Mouse (Mus musculus) liver, embryonic 15.5 days (tissue): ENCODE results near the gene Ror2. TPM values are rescaled to one million over a fixed set of nuclear protein-coding genes. Genes with fewer than 3 reads are reported as not detected.

Source experiments
- ATAC-seq: fragments of 200-750 bp; cut with Nextera tagmentation; 2 replicates; pipeline ENCODE4 v1.8.0; 2017; ENCODE audit warnings: moderate number of reproducible peaks, mild to moderate bottlenecking, moderate library complexity; ENCODE audit not compliant: insufficient read depth
- H3K27ac ChIP-seq: fragments of 300-500 bp; sonication (generic); replicated peaks from 2 replicates; pipeline ENCODE4 v1.5.1; 2015; ENCODE audit warnings: mild to moderate bottlenecking, inconsistent platforms
- H3K27me3 ChIP-seq: fragments of 300-500 bp; sonication (generic); 2 replicates; pipeline ENCODE4 v1.6.1; 2015; ENCODE audit warnings: mild to moderate bottlenecking, inconsistent platforms
- H3K36me3 ChIP-seq: fragments of 300-500 bp; sonication (generic); replicated peaks from 2 replicates; pipeline ENCODE4 v1.6.1; 2015; ENCODE audit warnings: moderate library complexity, mild to moderate bottlenecking, inconsistent platforms
- H3K4me1 ChIP-seq: fragments of 300-500 bp; sonication (generic); replicated peaks from 2 replicates; pipeline ENCODE4 v1.6.1; 2015; ENCODE audit warnings: inconsistent platforms
- H3K4me2 ChIP-seq: fragments of 300-500 bp; sonication (generic); 2 replicates; pipeline ENCODE4 v1.6.1; 2015; ENCODE audit warnings: moderate library complexity, mild to moderate bottlenecking, inconsistent platforms
- H3K4me3 ChIP-seq: fragments of 300-500 bp; sonication (generic); replicated peaks from 2 replicates; pipeline ENCODE4 v1.5.1; 2015; ENCODE audit warnings: mild to moderate bottlenecking, inconsistent platforms
- H3K9ac ChIP-seq: fragments of 300-500 bp; sonication (generic); 2 replicates; pipeline ENCODE4 v1.6.1; 2015; ENCODE audit warnings: moderate library complexity, mild to moderate bottlenecking, inconsistent platforms
- H3K9me3 ChIP-seq: fragments of 300-500 bp; sonication (generic); replicated peaks from 2 replicates; pipeline ENCODE4 v1.6.1; 2016; ENCODE audit warnings: inconsistent platforms
- WGBS: fragments of 180-500 bp; shearing (Covaris S2); methylation state at CpG from one replicate; pipeline ENCODE4 v1.1.7; 2015; ENCODE audit warnings: mixed read lengths; ENCODE audit not compliant: insufficient replicate concordance; 5-methylcytosine and 5-hydroxymethylcytosine counted together
- polyA plus RNA-seq: library from polyadenylated mRNA; unstranded; fragments of >200 nt; fragmentation: Nextera tagmentation; extraction: Ambion mirVana; gene quantifications from 2 replicates; pipeline ENCODE4 v1.2.1, GENCODE M21; 2015

The Ror2 gene
- polyA plus RNA-seq, 1 experiment from 2014 or later: 0.23 TPM

GRCm38 (mm10) chr13:53159501-53159900 is 126.4 kb downstream of the Ror2 start:
- Histone ChIP-seq H3K27me3 (no peaks in the 10 kb centered on the region), H3K9ac (no peak overlapping the region), H3K27ac (no peak overlapping the region), H3K36me3 (no peaks in the 10 kb centered on the region), H3K4me2 (no peak overlapping the region), H3K4me3 (no peak overlapping the region), H3K4me1 (no peaks in the 10 kb centered on the region), H3K9me3 (no peaks in the 10 kb centered on the region)
- no peak for ATAC-seq
- WGBS: 74% methylated on average over 5 of the region's 6 CpGs

- Histone ChIP-seq H3K4me3 (no peak overlapping the region), H3K4me1 (no peaks in the 10 kb centered on the region), H3K9ac (no peak overlapping the region), H3K4me2 (no peak overlapping the region), H3K9me3 (no peaks in the 10 kb centered on the region), H3K36me3 (no peaks in the 10 kb centered on the region), H3K27ac (no peak overlapping the region), H3K27me3 (no peaks in the 10 kb centered on the region)
- WGBS: 53% methylated on average over 9 of the region's 9 CpGs
- no peak for ATAC-seq
Observed at GRCm38 (mm10) chr13:53158405-53159005, 127.4 kb downstream of the Ror2 start.

GRCm38 (mm10) chr13:53156911-53157310 is 129.0 kb downstream of the Ror2 start:
- Histone ChIP-seq H3K4me1 (no peaks in the 10 kb centered on the region), H3K9ac (no peak overlapping the region), H3K9me3 (no peaks in the 10 kb centered on the region), H3K36me3 (no peaks in the 10 kb centered on the region), H3K27me3 (no peaks in the 10 kb centered on the region), H3K4me3 (no peak overlapping the region), H3K27ac (no peak overlapping the region), H3K4me2 (no peak overlapping the region)
- WGBS: 70% methylated on average over 15 of the region's 15 CpGs
- ATAC-seq: no peak

GRCm38 (mm10) chr13:53156282-53156681 is 129.6 kb downstream of the Ror2 start:
- Histone ChIP-seq H3K4me3 (no peak overlapping the region), H3K27ac (no peak overlapping the region), H3K9ac (no peak overlapping the region), H3K36me3 (no peaks in the 10 kb centered on the region), H3K4me2 (no peak overlapping the region), H3K27me3 (no peaks in the 10 kb centered on the region), H3K4me1 (no peaks in the 10 kb centered on the region), H3K9me3 (no peaks in the 10 kb centered on the region)
- 57% methylated on average over 6 of the region's 6 CpGs for WGBS
- ATAC-seq: no peak

- Histone ChIP-seq H3K9ac (no peak overlapping the region), H3K9me3 (no peaks in the 10 kb centered on the region), H3K4me2 (no peak overlapping the region), H3K4me1 (no peaks in the 10 kb centered on the region), H3K36me3 (no peaks in the 10 kb centered on the region), H3K27ac (no peak overlapping the region), H3K27me3 (no peaks in the 10 kb centered on the region), H3K4me3 (no peak overlapping the region)
- WGBS: 50% methylated on average over 3 of the region's 3 CpGs
- no peak for ATAC-seq
Observed at GRCm38 (mm10) chr13:53145511-53145910, 140.4 kb downstream of the Ror2 start.

GRCm38 (mm10) chr13:53143076-53143475 is 142.8 kb downstream of the Ror2 start:
- no peak overlapping the region for H3K4me3 ChIP-seq
- no peaks in the 10 kb centered on the region for H3K36me3 ChIP-seq
- H3K27me3 ChIP-seq: no peaks in the 10 kb centered on the region
- H3K9me3 ChIP-seq: no peaks in the 10 kb centered on the region
- H3K4me1 ChIP-seq: no peaks in the 10 kb centered on the region
- H3K27ac ChIP-seq: no peak overlapping the region
- H3K9ac ChIP-seq: no peak overlapping the region
- no peak overlapping the region for H3K4me2 ChIP-seq
- no peak for ATAC-seq
- 29% methylated on average over 5 of the region's 5 CpGs for WGBS

GRCm38 (mm10) chr13:53142268-53142667 is 143.7 kb downstream of the Ror2 start:
- Histone ChIP-seq H3K4me1 (no peaks in the 10 kb centered on the region), H3K9me3 (no peaks in the 10 kb centered on the region), H3K27ac (no peak overlapping the region), H3K4me2 (no peak overlapping the region), H3K36me3 (no peaks in the 10 kb centered on the region), H3K27me3 (no peaks in the 10 kb centered on the region), H3K4me3 (no peak overlapping the region), H3K9ac (no peak overlapping the region)
- 71% methylated on average over 10 of the region's 10 CpGs for whole genome bisulfite sequencing
- ATAC-seq: no peak

- Histone ChIP-seq H3K4me3 (no peak overlapping the region), H3K9me3 (no peaks in the 10 kb centered on the region), H3K27me3 (no peaks in the 10 kb centered on the region), H3K27ac (no peak overlapping the region), H3K4me2 (no peak overlapping the region), H3K36me3 (no peaks in the 10 kb centered on the region), H3K9ac (no peak overlapping the region), H3K4me1 (no peaks in the 10 kb centered on the region)
- WGBS: 66% methylated on average over 2 of the region's 2 CpGs
- no peak for ATAC-seq
Observed at GRCm38 (mm10) chr13:53140298-53140697, 145.6 kb downstream of the Ror2 start.

- 82% methylated on average over 13 of the region's 13 CpGs for WGBS
- no peak for ATAC-seq
- no peak overlapping the region for H3K9ac ChIP-seq
- no peak overlapping the region for H3K4me2 ChIP-seq
- H3K27ac ChIP-seq: no peak overlapping the region
- no peaks in the 10 kb centered on the region for H3K27me3 ChIP-seq
- H3K9me3 ChIP-seq: no peaks in the 10 kb centered on the region
- H3K4me3 ChIP-seq: no peak overlapping the region
- H3K36me3 ChIP-seq: no peaks in the 10 kb centered on the region
- no peaks in the 10 kb centered on the region for H3K4me1 ChIP-seq
Observed at GRCm38 (mm10) chr13:53130567-53130966, 155.4 kb downstream of the Ror2 start.

- Histone ChIP-seq H3K4me2 (no peak overlapping the region), H3K36me3 (no peaks in the 10 kb centered on the region), H3K4me1 (no peaks in the 10 kb centered on the region), H3K4me3 (no peak overlapping the region), H3K27me3 (no peaks in the 10 kb centered on the region), H3K9me3 (no peaks in the 10 kb centered on the region), H3K27ac (no peak overlapping the region), H3K9ac (no peak overlapping the region)
- ATAC-seq: no peak
- 58% methylated on average over 5 of the region's 5 CpGs for WGBS
Observed at GRCm38 (mm10) chr13:53130032-53130431, 155.9 kb downstream of the Ror2 start.

GRCm38 (mm10) chr13:53125627-53126026 is 160.3 kb downstream of the Ror2 start:
- 61% methylated on average over 5 of the region's 5 CpGs for WGBS
- Histone ChIP-seq H3K4me3 (no peak overlapping the region), H3K4me1 (no peaks in the 10 kb centered on the region), H3K27ac (no peak overlapping the region), H3K9me3 (no peaks in the 10 kb centered on the region), H3K4me2 (no peak overlapping the region), H3K9ac (no peak overlapping the region), H3K27me3 (no peaks in the 10 kb centered on the region), H3K36me3 (no peaks in the 10 kb centered on the region)
- no peak for ATAC-seq

- 59% methylated on average over 8 of the region's 8 CpGs for WGBS
- Histone ChIP-seq H3K36me3 (no peaks in the 10 kb centered on the region), H3K27ac (no peak overlapping the region), H3K27me3 (no peaks in the 10 kb centered on the region), H3K4me1 (no peaks in the 10 kb centered on the region), H3K4me2 (no peak overlapping the region), H3K4me3 (no peak overlapping the region), H3K9ac (no peak overlapping the region), H3K9me3 (no peaks in the 10 kb centered on the region)
- no peak for ATAC-seq
Observed at GRCm38 (mm10) chr13:53122085-53122484, 163.8 kb downstream of the Ror2 start.
